Mouse (Mus musculus) forebrain, embryonic 13.5 days (tissue): ENCODE results near the gene Hivep3. TPM values are rescaled to one million over a fixed set of nuclear protein-coding genes. Genes with fewer than 3 reads are reported as not detected.
A peak's percentile ranks its signal among the peaks of the same experiment; 100 is the strongest.

Experiments used
- ATAC-seq: fragments of 200-750 bp; cut with Nextera tagmentation; 2 replicates; pipeline ENCODE4 v1.8.0; 2017
- H3K27ac ChIP-seq: fragments of 300-500 bp; sonication (generic); 2 replicates; pipeline ENCODE4 v1.5.1; 2015; ENCODE audit warnings: inconsistent platforms, mild to moderate bottlenecking, moderate library complexity
- H3K27me3 ChIP-seq: fragments of 300-500 bp; sonication (generic); 2 replicates; pipeline ENCODE4 v1.6.1; 2015; ENCODE audit warnings: mild to moderate bottlenecking, inconsistent platforms
- H3K36me3 ChIP-seq: fragments of 300-500 bp; sonication (generic); 2 replicates; pipeline ENCODE4 v1.6.1; 2015; ENCODE audit warnings: mild to moderate bottlenecking, inconsistent platforms; ENCODE audit not compliant: poor library complexity, severe bottlenecking
- H3K4me1 ChIP-seq: fragments of 300-500 bp; sonication (generic); 2 replicates; pipeline ENCODE4 v1.6.1; 2015; ENCODE audit warnings: inconsistent platforms
- H3K4me2 ChIP-seq: fragments of 300-500 bp; sonication (generic); 2 replicates; pipeline ENCODE4 v1.6.1; 2015; ENCODE audit warnings: inconsistent platforms, mild to moderate bottlenecking, moderate library complexity
- H3K4me3 ChIP-seq: fragments of 300-500 bp; sonication (generic); 2 replicates; pipeline ENCODE4 v1.5.1; 2015; ENCODE audit warnings: mild to moderate bottlenecking, inconsistent platforms
- H3K9ac ChIP-seq: fragments of 300-500 bp; sonication (generic); 2 replicates; pipeline ENCODE4 v1.6.1; 2015; ENCODE audit warnings: mild to moderate bottlenecking, inconsistent platforms
- H3K9me3 ChIP-seq: fragments of 300-500 bp; sonication (generic); replicated peaks from 2 replicates; pipeline ENCODE4 v1.6.1; 2016; ENCODE audit warnings: inconsistent platforms
- WGBS: fragments of 180-500 bp; shearing (Covaris S2); methylation state at CpG from one replicate; pipeline ENCODE4 v1.1.7; 2015; 5-methylcytosine and 5-hydroxymethylcytosine counted together
- polyA plus RNA-seq: library from polyadenylated mRNA; unstranded; fragments of >200 nt; fragmentation: Nextera tagmentation; extraction: Ambion mirVana; gene quantifications from 2 replicates; pipeline ENCODE4 v1.2.1, GENCODE M21; 2015

Gene Hivep3
- polyA plus RNA-seq, 1 experiment from 2014 or later, result 10.5 TPM

DNA sequence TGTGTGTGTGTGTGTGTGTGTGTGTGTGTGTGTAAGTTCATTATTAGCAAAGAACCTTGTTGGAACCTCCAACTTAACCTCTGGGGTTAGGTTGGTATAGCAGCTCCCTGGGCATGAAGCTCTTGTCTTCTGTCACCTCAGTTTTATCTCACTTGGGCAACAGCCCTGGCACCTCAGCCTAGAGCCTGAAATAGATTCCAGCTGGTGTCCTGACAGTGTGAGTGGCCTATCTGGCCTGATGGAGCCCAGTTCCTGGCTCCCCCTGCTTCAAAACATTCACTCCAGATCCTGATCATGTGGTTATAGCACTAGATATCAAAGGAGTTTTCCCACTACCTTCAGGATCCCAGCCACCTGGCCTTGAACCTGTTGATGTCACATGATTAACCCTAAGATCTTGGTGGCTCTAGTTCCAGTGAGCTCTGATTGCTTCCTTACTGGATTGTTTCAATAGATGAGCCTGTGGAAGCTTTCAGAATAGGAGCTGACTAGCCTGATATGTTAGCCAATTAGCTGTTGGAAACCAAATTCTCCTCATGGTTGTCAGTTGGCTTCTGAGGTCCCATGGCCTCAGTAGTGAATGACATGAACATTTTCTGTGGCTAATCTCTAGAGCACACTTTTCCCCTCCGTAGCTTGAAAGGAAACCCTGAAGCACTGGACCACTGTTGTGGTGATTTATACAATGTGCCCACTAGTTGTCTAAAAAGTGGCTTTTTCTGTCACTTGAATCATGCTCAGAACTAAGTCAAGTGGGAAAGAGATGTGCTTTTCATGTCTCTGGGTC is 358.6 kb downstream of the Hivep3 start:
- Histone ChIP-seq H3K36me3 (no peaks in the 10 kb centered on the region), H3K9ac (no peak overlapping the region), H3K27ac (no peak overlapping the region), H3K4me3 (no peak overlapping the region), H3K27me3 (no peaks in the 10 kb centered on the region), H3K4me2 (no peak overlapping the region), H3K4me1 (no peaks in the 10 kb centered on the region), H3K9me3 (no peaks in the 10 kb centered on the region)
- WGBS, result 90% methylated on average over 1 of the region's 1 CpGs
- no peak for ATAC-seq

DNA sequence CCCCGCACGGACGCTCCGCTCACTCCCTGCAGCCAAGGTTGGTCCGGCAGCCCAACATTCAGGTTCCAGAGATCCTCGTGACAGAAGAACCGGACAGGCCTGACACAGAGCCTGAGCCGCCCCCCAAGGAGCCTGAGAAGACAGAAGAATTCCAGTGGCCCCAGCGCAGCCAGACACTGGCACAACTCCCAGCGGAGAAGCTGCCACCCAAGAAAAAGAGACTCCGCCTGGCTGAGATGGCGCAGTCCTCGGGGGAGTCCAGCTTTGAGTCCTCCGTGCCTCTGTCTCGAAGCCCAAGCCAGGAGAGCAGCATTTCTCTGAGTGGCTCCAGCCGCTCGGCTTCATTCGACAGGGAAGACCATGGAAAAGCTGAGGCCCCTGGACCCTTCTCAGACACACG is 363.4 kb downstream of the Hivep3 start:
- no peak overlapping the region for H3K4me2 ChIP-seq
- 89% methylated on average over 19 of the region's 19 CpGs for WGBS
- H3K4me1 ChIP-seq, result no peaks in the 10 kb centered on the region
- peaks cover 13% of the 10 kb centered on the region for H3K9me3 ChIP-seq
- H3K36me3 ChIP-seq, result no peaks in the 10 kb centered on the region; the same call in 1 of the 2 replicates
- H3K27me3 ChIP-seq, result no peaks in the 10 kb centered on the region
- H3K4me3 ChIP-seq, result no peak overlapping the region
- no peak overlapping the region for H3K9ac ChIP-seq
- no peak overlapping the region for H3K27ac ChIP-seq
- ATAC-seq, result no peak

DNA sequence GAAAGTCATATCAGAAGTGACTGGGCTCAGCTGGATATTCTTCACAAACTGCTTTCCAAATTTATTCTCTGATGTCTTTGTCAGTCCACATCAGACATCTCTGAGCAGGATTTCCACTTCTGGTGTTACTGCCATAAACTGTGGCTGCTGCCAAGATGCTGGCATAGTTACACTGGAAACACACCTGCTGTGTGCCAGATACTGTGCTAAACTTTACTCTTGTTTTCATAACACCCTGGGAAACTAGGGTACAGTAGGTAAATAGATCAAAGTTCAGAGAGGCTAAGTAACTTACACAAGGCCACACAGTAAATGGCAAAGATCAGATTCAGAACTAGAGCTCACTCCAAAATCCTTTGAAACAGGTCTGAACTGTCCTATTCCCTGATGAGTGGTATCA is 367.6 kb downstream of the Hivep3 start:
- H3K27me3 ChIP-seq, result no peaks in the 10 kb centered on the region
- ATAC-seq, result no peak
- no peak overlapping the region for H3K9ac ChIP-seq
- H3K27ac ChIP-seq, result no peak overlapping the region
- H3K4me1 ChIP-seq, result no peaks in the 10 kb centered on the region
- no peak overlapping the region for H3K4me2 ChIP-seq
- no peaks in the 10 kb centered on the region; the same call in 1 of the 2 replicates for H3K36me3 ChIP-seq
- no peak overlapping the region for H3K4me3 ChIP-seq
- peaks cover 13% of the 10 kb centered on the region for H3K9me3 ChIP-seq

DNA sequence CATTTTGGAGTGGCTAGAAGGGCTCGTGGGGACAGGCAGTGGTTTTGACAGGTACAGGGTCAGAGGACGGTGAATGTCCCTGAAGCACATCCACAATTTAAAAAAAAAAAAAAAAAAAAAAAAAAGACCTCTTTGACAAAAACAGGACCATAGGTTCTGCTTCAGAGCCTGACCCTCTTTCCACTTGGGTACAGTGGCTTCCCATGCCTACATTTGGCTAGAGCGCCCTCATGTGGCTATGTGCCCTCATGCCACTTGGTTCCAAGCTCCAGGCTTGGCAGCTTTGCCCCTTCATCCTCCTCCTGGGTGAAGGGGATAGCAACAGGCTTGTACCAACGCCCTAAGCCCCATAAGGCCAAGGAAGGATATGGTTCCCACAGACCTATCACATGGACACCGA is 371.0 kb downstream of the Hivep3 start:
- no peaks in the 10 kb centered on the region for H3K4me1 ChIP-seq
- WGBS, result 51% methylated on average over 5 of the region's 5 CpGs
- no peaks in the 10 kb centered on the region for H3K9me3 ChIP-seq
- H3K27ac ChIP-seq, result no peak overlapping the region
- H3K9ac ChIP-seq, result no peak overlapping the region
- H3K27me3 ChIP-seq, result no peaks in the 10 kb centered on the region
- H3K36me3 ChIP-seq, result no peaks in the 10 kb centered on the region
- no peak overlapping the region for H3K4me2 ChIP-seq
- 0 out of 2 replicates have a peak, but pooled peaks have one; percentile 19 for ATAC-seq
- H3K4me3 ChIP-seq, result no peak overlapping the region

DNA sequence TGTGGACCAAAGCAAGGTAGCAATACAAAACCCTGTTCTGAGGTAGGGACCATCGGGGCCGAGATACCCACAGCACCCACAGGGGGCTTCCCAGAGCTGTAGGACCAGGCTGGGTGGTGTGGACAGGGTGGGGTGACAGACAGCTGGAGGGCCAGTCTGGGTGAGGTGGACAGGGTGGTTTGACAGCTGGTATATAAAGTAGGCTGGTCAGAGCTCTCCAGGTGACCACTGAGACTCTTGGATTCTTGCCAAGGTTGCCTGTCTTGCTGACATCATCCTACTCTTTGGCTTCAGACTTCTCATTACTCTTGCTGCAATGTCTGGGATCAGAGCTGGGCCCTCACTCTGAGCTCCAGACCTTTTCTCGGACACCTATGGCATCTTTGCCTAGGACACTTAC is 372.8 kb downstream of the Hivep3 start:
- no peak overlapping the region for H3K4me2 ChIP-seq
- H3K9ac ChIP-seq, result no peak overlapping the region
- no peaks in the 10 kb centered on the region for H3K4me1 ChIP-seq
- no peak for ATAC-seq
- no peak overlapping the region for H3K4me3 ChIP-seq
- H3K27me3 ChIP-seq, result no peaks in the 10 kb centered on the region
- H3K9me3 ChIP-seq, result no peaks in the 10 kb centered on the region
- WGBS, result 88% methylated on average over 3 of the region's 3 CpGs
- no peak overlapping the region for H3K27ac ChIP-seq
- no peaks in the 10 kb centered on the region for H3K36me3 ChIP-seq

DNA sequence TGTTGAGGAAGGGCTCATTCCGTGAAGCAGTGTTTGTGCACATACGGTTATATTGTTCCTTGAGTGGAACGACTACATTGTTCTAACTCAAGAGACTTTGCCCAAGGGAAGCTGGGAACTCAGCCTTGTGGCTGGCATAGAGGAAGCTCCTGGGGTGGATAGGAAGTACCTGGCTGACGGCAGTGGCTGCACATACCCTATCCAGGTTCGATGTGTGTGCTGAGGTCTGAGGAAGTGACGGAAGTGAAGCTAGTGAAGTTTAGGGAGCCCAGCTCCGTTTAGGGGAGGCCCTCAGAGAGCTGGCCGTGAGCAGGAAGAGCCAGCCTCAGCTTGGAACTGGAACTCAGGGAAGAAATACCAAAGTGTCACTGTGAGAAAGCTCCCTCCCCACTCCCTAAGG is 374.2 kb downstream of the Hivep3 start:
- no peak for ATAC-seq
- 83% methylated on average over 8 of the region's 8 CpGs for WGBS
- H3K4me3 ChIP-seq, result no peak overlapping the region

DNA sequence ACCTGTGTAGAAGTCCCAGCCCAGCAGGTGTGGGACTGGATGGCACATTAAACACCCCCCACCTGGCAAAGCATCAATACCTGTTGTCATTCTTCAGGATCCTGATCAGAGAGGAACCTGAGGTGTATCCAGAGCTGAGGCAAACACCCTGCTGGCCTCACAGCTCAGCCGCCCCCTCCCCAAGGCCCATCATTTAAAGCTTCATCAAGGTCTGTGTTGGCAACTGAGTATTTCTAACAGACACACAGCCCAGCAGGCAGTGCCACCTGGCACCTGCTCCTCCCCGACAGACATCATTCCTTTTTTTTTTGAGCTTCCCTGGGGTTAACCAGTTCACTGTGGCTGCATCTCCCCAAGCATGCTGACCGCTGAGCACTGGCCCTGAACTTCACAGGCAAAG is 381.9 kb downstream of the Hivep3 start:
- no peak overlapping the region for H3K9ac ChIP-seq
- H3K4me2 ChIP-seq, result no peak overlapping the region
- no peaks in the 10 kb centered on the region for H3K27me3 ChIP-seq
- H3K36me3 ChIP-seq, result no peaks in the 10 kb centered on the region
- 94% methylated on average over 3 of the region's 3 CpGs for WGBS
- H3K9me3 ChIP-seq, result no peaks in the 10 kb centered on the region
- no peak for ATAC-seq
- H3K4me1 ChIP-seq, result no peaks in the 10 kb centered on the region
- H3K27ac ChIP-seq, result no peak overlapping the region
- no peak overlapping the region for H3K4me3 ChIP-seq

More for the DNA sequence above, 374.2 kb downstream of the Hivep3 start:
- no peak overlapping the region for H3K27ac ChIP-seq
- no peak overlapping the region for H3K4me2 ChIP-seq
- H3K9ac ChIP-seq, result no peak overlapping the region
- no peaks in the 10 kb centered on the region for H3K36me3 ChIP-seq
- H3K27me3 ChIP-seq, result no peaks in the 10 kb centered on the region
- no peaks in the 10 kb centered on the region for H3K4me1 ChIP-seq
- no peaks in the 10 kb centered on the region for H3K9me3 ChIP-seq

DNA sequence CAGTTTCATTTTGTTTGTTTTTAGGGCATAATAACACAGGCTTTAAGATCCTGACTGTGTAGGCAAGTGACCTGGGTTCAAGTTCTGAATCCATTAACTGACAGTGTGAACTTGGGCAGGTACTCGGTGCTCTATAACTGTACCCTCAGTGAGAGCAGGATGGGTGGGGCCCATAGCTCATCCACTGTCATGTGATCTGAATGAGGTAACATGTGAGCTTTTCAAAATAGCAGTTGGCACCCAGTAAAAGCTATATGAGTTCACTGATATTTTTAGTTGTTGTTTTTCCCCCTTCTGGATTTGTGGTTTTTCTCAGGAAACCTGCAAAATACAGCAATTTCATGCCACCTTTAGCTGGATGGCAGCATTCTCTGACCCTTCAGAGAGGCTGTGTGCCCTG is 382.7 kb downstream of the Hivep3 start:
- H3K4me1 ChIP-seq, result no peaks in the 10 kb centered on the region
- H3K27ac ChIP-seq, result no peak overlapping the region
- H3K4me2 ChIP-seq, result no peak overlapping the region
- H3K4me3 ChIP-seq, result no peak overlapping the region
- H3K36me3 ChIP-seq, result no peaks in the 10 kb centered on the region
- 91% methylated on average over 1 of the region's 1 CpGs for WGBS
- no peaks in the 10 kb centered on the region for H3K9me3 ChIP-seq
- H3K9ac ChIP-seq, result no peak overlapping the region
- H3K27me3 ChIP-seq, result no peaks in the 10 kb centered on the region
- no peak for ATAC-seq

DNA sequence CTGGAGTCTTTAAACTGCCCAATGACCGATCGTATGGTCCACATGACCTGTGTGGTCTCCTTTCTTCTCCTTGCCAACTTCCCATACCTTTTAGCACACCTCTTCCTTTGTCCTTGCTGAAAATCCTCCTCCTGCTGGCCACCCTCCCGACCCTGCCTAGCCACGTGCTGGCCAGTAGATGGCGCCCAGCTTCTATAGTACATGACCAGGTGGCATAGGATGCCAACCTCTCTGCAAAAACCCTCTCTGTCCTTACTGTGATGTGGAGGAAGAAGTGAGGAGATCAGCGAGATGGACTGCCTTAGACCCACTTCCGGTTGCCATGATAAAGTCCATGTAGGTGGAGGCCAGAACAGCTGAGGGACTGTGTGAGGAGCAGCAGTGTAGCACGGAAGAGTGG is 386.7 kb downstream of the Hivep3 start:
- no peak overlapping the region for H3K4me2 ChIP-seq
- WGBS, result 34% methylated on average over 8 of the region's 8 CpGs
- no peak overlapping the region for H3K9ac ChIP-seq
- no peak overlapping the region for H3K27ac ChIP-seq
- H3K27me3 ChIP-seq, result no peaks in the 10 kb centered on the region
- ATAC-seq, result peak; percentile 73
- no peak overlapping the region for H3K4me3 ChIP-seq
- H3K4me1 ChIP-seq, result no peaks in the 10 kb centered on the region
- no peaks in the 10 kb centered on the region for H3K9me3 ChIP-seq
- H3K36me3 ChIP-seq, result no peaks in the 10 kb centered on the region

DNA sequence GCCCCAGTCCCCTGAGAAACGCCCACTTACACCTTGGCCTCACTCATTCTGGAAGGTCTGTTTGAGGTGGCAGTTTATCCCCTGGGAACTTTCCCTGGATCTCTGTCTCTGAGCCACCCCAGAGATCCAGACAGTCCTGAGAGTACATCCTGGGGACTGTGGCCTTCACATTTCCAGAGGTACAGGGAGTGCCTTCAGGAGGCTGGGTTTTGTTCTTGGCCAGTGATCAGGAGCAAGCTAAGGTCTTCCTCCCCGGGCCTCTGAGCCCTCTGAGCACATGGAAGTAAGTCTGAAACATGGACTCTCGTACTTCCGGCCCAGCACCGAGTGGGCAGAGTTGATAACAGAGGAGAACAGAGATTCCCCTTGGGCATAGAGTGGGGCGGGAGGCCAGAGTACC is 391.1 kb downstream of the Hivep3 start:
- ATAC-seq, result no peak
- Histone ChIP-seq H3K27ac (no peak overlapping the region), H3K4me1 (no peaks in the 10 kb centered on the region), H3K4me2 (no peak overlapping the region), H3K27me3 (no peaks in the 10 kb centered on the region), H3K9me3 (no peaks in the 10 kb centered on the region), H3K9ac (no peak overlapping the region), H3K36me3 (no peaks in the 10 kb centered on the region), H3K4me3 (no peak overlapping the region)
- 85% methylated on average over 6 of the region's 6 CpGs for WGBS

DNA sequence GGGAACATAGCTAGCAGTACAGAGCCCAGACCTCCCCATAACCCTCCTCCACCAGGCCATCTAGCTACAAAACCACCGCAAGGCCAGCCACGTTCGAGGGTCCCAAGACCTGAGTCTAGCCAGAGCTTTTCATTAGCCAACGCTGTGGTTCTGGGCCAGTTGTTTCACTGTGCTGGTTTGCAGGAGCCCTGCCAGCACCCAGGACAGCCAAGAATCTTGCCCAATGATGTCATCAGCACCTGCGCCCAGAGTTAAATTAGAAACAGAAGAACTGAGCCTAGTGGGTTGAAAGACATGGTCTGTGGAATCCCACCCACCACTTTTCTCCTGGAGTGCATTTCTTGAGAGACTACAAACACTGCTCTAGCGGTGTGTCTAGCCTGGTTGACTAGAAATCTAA is 392.5 kb downstream of the Hivep3 start:
- Histone ChIP-seq H3K4me2 (no peak overlapping the region), H3K27ac (no peak overlapping the region), H3K27me3 (no peaks in the 10 kb centered on the region), H3K4me1 (peaks cover 3% of the 10 kb centered on the region; the same call in 1 of the 2 replicates), H3K4me3 (no peak overlapping the region), H3K9ac (no peak overlapping the region), H3K9me3 (no peaks in the 10 kb centered on the region), H3K36me3 (no peaks in the 10 kb centered on the region)
- 89% methylated on average over 6 of the region's 6 CpGs for WGBS
- no peak for ATAC-seq

DNA sequence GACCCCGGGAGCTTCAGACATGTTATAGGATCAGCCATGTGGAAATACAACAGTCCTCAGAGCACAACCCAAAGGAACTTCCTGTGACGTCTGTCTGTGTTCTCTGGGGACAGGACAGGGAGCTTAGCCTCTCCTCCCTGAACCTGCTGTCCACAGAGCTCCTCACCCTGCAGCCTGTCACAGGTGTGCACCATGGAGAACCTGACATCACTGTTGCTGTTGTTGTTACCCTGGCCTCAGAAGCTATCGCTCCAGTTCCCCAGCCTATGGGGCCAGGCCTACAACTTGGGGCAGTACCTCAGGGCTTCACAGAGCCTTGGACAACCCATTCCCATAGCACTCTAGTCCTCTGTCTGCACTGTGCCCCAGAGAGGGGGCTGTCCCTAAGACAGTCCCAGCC is 393.7 kb downstream of the Hivep3 start:
- no peak overlapping the region for H3K4me3 ChIP-seq
- WGBS, result 88% methylated on average over 3 of the region's 3 CpGs
- peaks cover 13% of the 10 kb centered on the region for H3K4me1 ChIP-seq
- H3K9ac ChIP-seq, result no peak overlapping the region
- ATAC-seq, result no peak
- no peaks in the 10 kb centered on the region for H3K36me3 ChIP-seq
- H3K9me3 ChIP-seq, result no peaks in the 10 kb centered on the region
- no peak overlapping the region for H3K4me2 ChIP-seq
- no peak overlapping the region for H3K27ac ChIP-seq
- no peaks in the 10 kb centered on the region for H3K27me3 ChIP-seq

DNA sequence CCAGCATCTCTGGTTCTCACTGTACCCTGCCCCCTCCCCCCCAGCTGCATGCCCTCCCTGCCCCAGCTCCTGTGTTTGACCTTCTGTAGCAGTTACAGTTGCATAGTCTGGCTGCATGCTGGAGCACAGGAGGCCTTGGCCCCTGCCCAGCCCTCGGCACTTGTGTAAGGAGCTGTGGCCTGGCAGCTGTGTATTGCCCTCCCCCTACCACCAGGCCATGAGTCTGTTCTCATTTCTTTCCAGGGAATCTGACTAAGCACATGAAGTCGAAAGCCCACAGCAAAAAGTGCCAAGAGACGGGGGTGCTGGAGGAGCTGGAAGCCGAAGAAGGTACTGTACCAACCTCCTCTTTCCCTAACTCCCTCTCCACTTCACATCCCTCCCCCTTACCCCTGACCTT is 394.4 kb downstream of the Hivep3 start:
- peaks cover 13% of the 10 kb centered on the region for H3K4me1 ChIP-seq
- no peak overlapping the region for H3K4me3 ChIP-seq
- no peak overlapping the region for H3K9ac ChIP-seq
- H3K9me3 ChIP-seq, result no peaks in the 10 kb centered on the region
- H3K36me3 ChIP-seq, result no peaks in the 10 kb centered on the region
- no peaks in the 10 kb centered on the region for H3K27me3 ChIP-seq
- H3K4me2 ChIP-seq, result no peak overlapping the region
- no peak overlapping the region for H3K27ac ChIP-seq
- no peak for ATAC-seq
- 77% methylated on average over 4 of the region's 4 CpGs for WGBS
